Mouse (Mus musculus): ENCODE results near the gene Lsm14a. TPM values are rescaled to one million over a fixed set of nuclear protein-coding genes. Genes with fewer than 3 reads are reported as not detected.
"Not testable (repeated sequence)": the region's sequence is repeated elsewhere in the genome, so short reads cannot be mapped to it uniquely, and the experiment has no call there.

The Lsm14a gene
- total RNA-seq, 2 experiments from 2014 or later, result 82.9 to 83.7 TPM

GRCm38 (mm10) chr7:34381733-34382132 lies 11.4 kb downstream of the Lsm14a start:
- intact Hi-C loops (cut with DNase I), result loop anchor here (10.0 kb wide), 1 partner anchor 1013 kb away; the partner anchor contains the start of genes Cep89 and Faap24

GRCm38 (mm10) chr7:34380311-34380710 lies 12.8 kb downstream of the Lsm14a start:
- no peak for DNase-seq
- intact Hi-C loops (cut with DNase I), result loop anchor here (10.0 kb wide), 1 partner anchor 1014 kb away; the partner anchor contains the start of genes Cep89 and Faap24

More at GRCm38 (mm10) chr7:34381733-34382132, 11.4 kb downstream of the Lsm14a start:
- no peak for DNase-seq

- no peak for DNase-seq
- intact Hi-C loops (cut with DNase I), result no loop called here
Measured at GRCm38 (mm10) chr7:34373906-34374305, 19.2 kb downstream of the Lsm14a start.

- DNase-seq, result no peak
- intact Hi-C loops (cut with DNase I), result loop anchor here (1.0 kb wide), 1 partner anchor 90 kb away; no protein-coding TSS in a partner anchor
Measured at GRCm38 (mm10) chr7:34355629-34356028, 37.5 kb downstream of the Lsm14a start.

- intact Hi-C loops (cut with DNase I), result loop anchor here (5.0 kb wide), 1 partner anchor 100 kb away; the partner anchor contains the start of gene Gm6096
Measured at GRCm38 (mm10) chr7:34351997-34352396, 41.1 kb downstream of the Lsm14a start.

GRCm38 (mm10) chr7:34350166-34350565 lies 42.9 kb downstream of the Lsm14a start:
- no peak for DNase-seq
- intact Hi-C loops (cut with DNase I), result loop anchor here (5.0 kb wide), 1 partner anchor 98 kb away; the partner anchor contains the start of gene Gm6096

More at GRCm38 (mm10) chr7:34351997-34352396, 41.1 kb downstream of the Lsm14a start:
- no peak for DNase-seq

- no peak for DNase-seq
Measured at GRCm38 (mm10) chr7:34348011-34348410, 45.1 kb downstream of the Lsm14a start.

GRCm38 (mm10) chr7:34347041-34347440 lies 46.1 kb downstream of the Lsm14a start:
- intact Hi-C loops (cut with DNase I), result no loop called here
- no peak for DNase-seq

More at GRCm38 (mm10) chr7:34348011-34348410, 45.1 kb downstream of the Lsm14a start:
- intact Hi-C loops (cut with DNase I), result no loop called here

GRCm38 (mm10) chr7:34346505-34346904 lies 46.6 kb downstream of the Lsm14a start:
- no peak for DNase-seq
- intact Hi-C loops (cut with DNase I), result no loop called here

- intact Hi-C loops (cut with DNase I), result no loop called here
Measured at GRCm38 (mm10) chr7:34342040-34342793, 50.9 kb downstream of the Lsm14a start.

GRCm38 (mm10) chr7:34340841-34341240 lies 52.3 kb downstream of the Lsm14a start:
- intact Hi-C loops (cut with DNase I), result no loop called here
- DNase-seq, result no peak

More at GRCm38 (mm10) chr7:34342040-34342793, 50.9 kb downstream of the Lsm14a start:
- DNase-seq, result no peak

- DNase-seq, result no peak
- intact Hi-C loops (cut with DNase I), result no loop called here
Measured at GRCm38 (mm10) chr7:34339164-34339489, 54.0 kb downstream of the Lsm14a start.

GRCm38 (mm10) chr7:34338445-34339163 lies 54.5 kb downstream of the Lsm14a start:
- no peak for DNase-seq
- intact Hi-C loops (cut with DNase I), result no loop called here

GRCm38 (mm10) chr7:34337268-34337667 lies 55.8 kb downstream of the Lsm14a start:
- intact Hi-C loops (cut with DNase I), result no loop called here
- DNase-seq, result no peak

- intact Hi-C loops (cut with DNase I), result not testable (repeated sequence)
Measured at GRCm38 (mm10) chr7:34336545-34336944, 56.6 kb downstream of the Lsm14a start.

GRCm38 (mm10) chr7:34327493-34327892 lies 65.6 kb downstream of the Lsm14a start:
- intact Hi-C loops (cut with DNase I), result no loop called here
- DNase-seq, result no peak

More at GRCm38 (mm10) chr7:34336545-34336944, 56.6 kb downstream of the Lsm14a start:
- not testable (repeated sequence) for DNase-seq

- no peak for DNase-seq
- intact Hi-C loops (cut with DNase I), result no loop called here
Measured at GRCm38 (mm10) chr7:34324857-34325256, 68.3 kb downstream of the Lsm14a start.

GRCm38 (mm10) chr7:34324005-34324404 lies 69.1 kb downstream of the Lsm14a start:
- DNase-seq, result no peak
- intact Hi-C loops (cut with DNase I), result no loop called here

- intact Hi-C loops (cut with DNase I), result no loop called here
- peak; percentile 41 to 45 for DNase-seq
Measured at GRCm38 (mm10) chr7:34323351-34323750, 69.8 kb downstream of the Lsm14a start.

GRCm38 (mm10) chr7:34321958-34322357 lies 71.2 kb downstream of the Lsm14a start:
- intact Hi-C loops (cut with DNase I), result no loop called here
- no peak for DNase-seq

- intact Hi-C loops (cut with DNase I), result no loop called here
- no peak for DNase-seq
Measured at GRCm38 (mm10) chr7:34321119-34321518, 72.0 kb downstream of the Lsm14a start.

Measured in heart, postnatal 36 days (tissue).